Mouse (Mus musculus) E14TG2a.4 (cell line): ENCODE data around the gene Syngr3.

Experiments used
- CTCF ChIP-seq: conservative IDR thresholded peaks from 2 replicates; pipeline ENCODE4 v1.5.1; 2014; ENCODE audit warnings: low read length
- NANOG ChIP-seq: IDR thresholded peaks from 2 replicates; pipeline ENCODE4 v1.6.1; 2014; ENCODE audit warnings: borderline replicate concordance, low read length, mixed read lengths
- POU5F1 ChIP-seq: IDR thresholded peaks from 2 replicates; pipeline ENCODE4 v1.6.1; 2014; ENCODE audit warnings: low read length, borderline replicate concordance

DNA sequence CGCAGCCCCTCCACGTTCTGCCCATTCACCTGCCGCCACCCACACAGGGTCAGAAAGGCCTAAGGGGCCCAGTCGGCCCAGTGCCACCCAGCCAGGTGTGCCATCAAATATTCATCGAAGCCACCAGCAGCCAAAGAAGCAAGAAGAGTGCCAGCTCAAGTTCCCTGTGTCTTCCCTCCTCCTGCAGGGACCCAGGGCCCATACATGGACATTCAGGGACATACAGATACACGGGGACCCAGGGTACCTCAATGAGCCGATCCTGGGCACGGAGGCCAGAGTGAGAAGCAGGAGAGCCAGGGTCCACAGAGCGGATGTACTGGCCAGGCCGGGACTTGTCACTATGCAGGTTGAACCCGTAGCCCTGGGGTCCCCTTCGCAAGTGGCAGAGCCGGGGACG, 47.8 kb downstream of the Syngr3 start:
- TF ChIP-seq CTCF = no peak
- TF ChIP-seq POU5F1 = no peak
- TF ChIP-seq NANOG = no peak
